Mouse (Mus musculus) testis, adult 2 months (tissue): Measurements from ENCODE around the gene Pgd. TPM values are rescaled to one million over a fixed set of nuclear protein-coding genes. Genes with fewer than 3 reads are reported as not detected.

ENCODE experiments used
- H3K27ac ChIP-seq: fragments of 200-500 bp; 2 replicates; pipeline ENCODE4 v1.5.1; 2012; ENCODE audit warnings: low read depth, low read length; ENCODE audit not compliant: control insufficient read depth, insufficient read depth
- H3K27me3 ChIP-seq: fragments of 200-500 bp; 2 replicates; pipeline ENCODE4 v1.6.1; 2012; ENCODE audit warnings: mild to moderate bottlenecking, low read length, moderate library complexity; ENCODE audit not compliant: control insufficient read depth, insufficient read depth
- H3K36me3 ChIP-seq: fragments of 200-500 bp; 2 replicates; pipeline ENCODE4 v1.6.1; 2012; ENCODE audit warnings: mild to moderate bottlenecking, low read length; ENCODE audit not compliant: control insufficient read depth, insufficient read depth
- H3K4me1 ChIP-seq: fragments of 200-500 bp; 2 replicates; pipeline ENCODE4 v1.6.1; 2012; ENCODE audit warnings: low read length; ENCODE audit not compliant: control insufficient read depth, insufficient read depth
- H3K4me3 ChIP-seq: fragments of 200-500 bp; 2 replicates; pipeline ENCODE4 v1.5.1; 2012; ENCODE audit warnings: low read depth, mild to moderate bottlenecking, low read length, moderate library complexity, mixed read lengths; ENCODE audit not compliant: control insufficient read depth
- CTCF ChIP-seq: fragments of 200-500 bp; IDR thresholded peaks from 2 replicates; pipeline ENCODE4 v1.5.1; 2012; ENCODE audit warnings: low read depth, mild to moderate bottlenecking, inconsistent platforms, low read length, moderate library complexity; ENCODE audit not compliant: control insufficient read depth, insufficient read depth, insufficient replicate concordance
- POLR2A ChIP-seq: fragments of 200-500 bp; IDR thresholded peaks from 2 replicates; pipeline ENCODE4 v1.6.1; 2012; ENCODE audit warnings: low read depth, mild to moderate bottlenecking, inconsistent platforms, low read length, moderate library complexity; ENCODE audit not compliant: control insufficient read depth
- polyA plus RNA-seq: library from polyadenylated mRNA; depleted of rRNA; stranded (reverse); fragments of >200 nt; gene quantifications from 2 replicates; pipeline ENCODE4 v1.2.3, GENCODE M21; 2012

The Pgd gene
- polyA plus RNA-seq, 1 experiment: 22.3 TPM

DNA sequence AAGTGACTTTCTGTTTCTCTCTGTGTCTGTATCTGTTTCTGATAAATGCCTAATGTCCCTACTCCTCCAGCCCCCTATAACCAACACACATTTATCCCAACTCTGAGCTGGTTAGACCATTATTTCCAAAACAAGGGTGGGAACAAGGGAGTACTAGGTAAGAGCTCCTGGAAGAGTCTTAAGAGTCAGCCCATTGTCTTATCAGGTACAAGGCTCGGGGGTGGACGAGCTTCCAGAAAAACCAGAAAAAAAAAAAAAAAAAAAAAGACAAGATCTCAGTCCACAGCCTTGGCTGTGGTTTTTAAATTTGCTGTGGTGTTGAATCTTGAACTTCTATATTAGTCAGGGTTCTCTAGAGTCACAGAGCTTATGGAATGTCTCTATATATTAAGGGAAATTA is 1.4 kb upstream of the Pgd start:
- no peak overlapping the region for H3K4me3 ChIP-seq
- H3K4me1 ChIP-seq: peaks cover 5% of the 10 kb centered on the region
- no peaks in the 10 kb centered on the region for H3K27me3 ChIP-seq
- H3K36me3 ChIP-seq: no peaks in the 10 kb centered on the region
- no peak for TF ChIP-seq CTCF
- no peak for TF ChIP-seq POLR2A
- no peak overlapping the region for H3K27ac ChIP-seq

DNA sequence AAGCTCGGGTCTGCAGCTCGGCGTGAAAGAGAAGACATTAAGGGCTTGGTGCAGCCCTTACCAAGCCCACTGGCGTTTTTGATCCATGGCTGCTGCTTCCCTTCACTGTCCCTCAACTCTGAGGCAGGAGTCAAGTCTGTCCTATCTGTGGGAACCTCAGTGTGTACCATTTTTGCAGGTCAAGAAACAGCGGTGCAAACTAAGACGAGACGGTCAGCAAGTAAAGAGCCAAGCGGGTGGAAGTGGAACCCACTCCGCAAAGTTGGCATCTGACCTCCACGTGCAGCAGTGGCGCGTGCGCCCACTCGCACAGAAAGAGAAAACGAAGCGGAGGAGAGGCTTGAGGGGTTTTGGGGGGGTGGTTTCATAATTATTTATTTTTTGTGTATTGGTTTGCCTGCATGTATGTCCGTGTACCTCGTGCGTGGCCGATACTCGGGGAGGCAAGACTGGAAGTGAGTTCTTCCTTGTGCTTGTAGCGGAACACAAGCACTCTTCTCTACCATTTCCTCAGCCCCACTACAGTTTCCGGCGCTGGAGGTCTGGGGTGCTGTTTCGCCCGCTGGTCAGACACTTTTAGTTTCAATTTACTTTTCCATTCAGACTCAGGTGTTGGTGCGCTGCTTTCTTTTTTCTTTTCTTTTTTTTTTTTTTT is 513 bp upstream of the Pgd start:
- TF ChIP-seq POLR2A (no peak; the same call in 1 of the 2 replicates), CTCF (no peak)
- H3K4me1 ChIP-seq: peaks cover 5% of the 10 kb centered on the region
- no peaks in the 10 kb centered on the region for H3K36me3 ChIP-seq
- H3K27me3 ChIP-seq: no peaks in the 10 kb centered on the region
- H3K27ac ChIP-seq: peak overlapping the region; percentile 77
- peak overlapping the region; percentile 91 for H3K4me3 ChIP-seq

- H3K36me3 ChIP-seq: no peaks in the 10 kb centered on the region
Observed at GRCm38 (mm10) chr4:149164150-149164549, 2.4 kb downstream of the Pgd start.

GRCm38 (mm10) chr4:149163196-149163595 is 3.4 kb downstream of the Pgd start:
- H3K27ac ChIP-seq: no peak overlapping the region
- H3K4me3 ChIP-seq: no peak overlapping the region
- H3K27me3 ChIP-seq: no peaks in the 10 kb centered on the region
- no peaks in the 10 kb centered on the region for H3K36me3 ChIP-seq
- TF ChIP-seq CTCF (no peak), POLR2A (no peak)
- H3K4me1 ChIP-seq: peaks cover 5% of the 10 kb centered on the region

More at GRCm38 (mm10) chr4:149164150-149164549, 2.4 kb downstream of the Pgd start:
- H3K4me3 ChIP-seq: no peak overlapping the region
- TF ChIP-seq CTCF (no peak), POLR2A (no peak)
- H3K4me1 ChIP-seq: peaks cover 5% of the 10 kb centered on the region
- H3K27me3 ChIP-seq: no peaks in the 10 kb centered on the region
- H3K27ac ChIP-seq: no peak overlapping the region

DNA sequence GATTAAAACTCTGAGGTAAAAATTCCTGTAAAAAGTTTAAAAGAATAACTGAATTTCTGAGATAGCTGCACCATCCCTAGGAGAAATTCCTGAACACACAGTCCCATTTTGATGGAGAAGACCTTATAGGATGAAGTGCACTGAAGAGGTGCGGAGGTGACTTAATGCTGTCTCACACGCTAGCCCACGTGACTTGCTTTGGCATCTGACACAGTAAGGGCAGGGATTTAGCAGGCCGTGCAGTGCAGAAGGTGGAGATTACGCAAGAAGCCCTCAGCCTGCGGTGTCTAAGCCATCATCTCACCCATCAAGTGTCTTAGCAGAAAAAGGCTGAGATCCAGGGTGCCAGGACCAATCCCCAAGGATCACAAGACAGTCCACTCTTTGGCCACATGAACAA is 5.4 kb downstream of the Pgd start:
- Histone ChIP-seq H3K36me3 (peaks cover 2% of the 10 kb centered on the region), H3K4me1 (no peaks in the 10 kb centered on the region; the same call in 1 of the 2 replicates)

GRCm38 (mm10) chr4:149159891-149160290 is 6.7 kb downstream of the Pgd start:
- H3K4me3 ChIP-seq: no peak overlapping the region
- H3K27me3 ChIP-seq: no peaks in the 10 kb centered on the region
- H3K36me3 ChIP-seq: peaks cover 2% of the 10 kb centered on the region
- H3K4me1 ChIP-seq: no peaks in the 10 kb centered on the region
- no peak overlapping the region for H3K27ac ChIP-seq
- TF ChIP-seq CTCF (no peak), POLR2A (no peak)

More for the DNA sequence above, 5.4 kb downstream of the Pgd start:
- H3K4me3 ChIP-seq: no peak overlapping the region
- TF ChIP-seq POLR2A (no peak), CTCF (no peak)
- H3K27me3 ChIP-seq: no peaks in the 10 kb centered on the region
- no peak overlapping the region for H3K27ac ChIP-seq

DNA sequence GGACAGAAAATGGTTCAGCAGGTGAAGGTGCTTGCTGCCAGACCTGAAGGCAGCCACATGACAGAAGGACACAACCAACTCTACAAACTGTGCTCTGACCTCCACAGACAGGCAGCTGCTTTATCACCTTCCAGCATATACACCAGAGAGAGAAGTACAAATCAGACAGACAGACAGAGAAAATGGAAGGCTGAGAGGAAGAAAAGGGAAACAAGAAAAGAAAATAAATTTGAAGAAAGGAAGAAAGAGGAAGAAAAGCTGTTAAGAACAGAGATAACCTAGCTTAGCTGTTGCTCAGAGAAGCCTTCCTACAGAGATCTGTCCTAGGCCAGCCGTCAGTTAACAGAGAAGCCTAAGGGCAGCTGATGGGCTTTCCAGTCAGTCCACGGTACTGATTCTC is 7.4 kb downstream of the Pgd start:
- H3K36me3 ChIP-seq: peaks cover 2% of the 10 kb centered on the region
- H3K27me3 ChIP-seq: no peaks in the 10 kb centered on the region
- no peak overlapping the region for H3K4me3 ChIP-seq
- H3K4me1 ChIP-seq: no peaks in the 10 kb centered on the region
- TF ChIP-seq POLR2A: no peak
- TF ChIP-seq CTCF: no peak
- no peak overlapping the region for H3K27ac ChIP-seq

GRCm38 (mm10) chr4:149157415-149157973 is 9.1 kb downstream of the Pgd start:
- peaks cover 2% of the 10 kb centered on the region for H3K36me3 ChIP-seq
- no peak overlapping the region for H3K4me3 ChIP-seq
- TF ChIP-seq POLR2A (no peak), CTCF (no peak)
- no peak overlapping the region for H3K27ac ChIP-seq
- no peaks in the 10 kb centered on the region for H3K27me3 ChIP-seq
- no peaks in the 10 kb centered on the region for H3K4me1 ChIP-seq
